Mouse (Mus musculus) left cerebral cortex, postnatal 10 days (tissue): ENCODE measurements around the gene Iqcj. TPM values are rescaled to one million over a fixed set of nuclear protein-coding genes. Genes with fewer than 3 reads are reported as not detected.
"Not testable (repeated sequence)": the region's sequence is repeated elsewhere in the genome, so short reads cannot be mapped to it uniquely, and the experiment has no call there.

Experiments used
- DNase-seq, 2 experiments: peaks; one replicate each; pipeline ENCODE4 v3.0.0; 2021 to 2022; ENCODE audit warnings: low spot score in 2 of 2, mixed read lengths in 1 of 2; ENCODE audit errors: extremely low spot score in 1 of 2
- intact Hi-C: fragments of 180-260 bp; cut with DNase I; formaldehyde crosslinking; loops from one replicate; pipeline ENCODE4 v1.15.1; 2025
- total RNA-seq, 2 experiments: library from RNA; stranded (reverse); gene quantifications; 2 replicates each; pipeline ENCODE4 v1.2.3; 2021

The Iqcj gene
- total RNA-seq, 2 experiments from 2014 or later, result 1.7 to 3.2 TPM

- DNase-seq, result peak in 1 of 2 experiments; percentile 43
- intact Hi-C loops, result loop anchor here (2.0 to 5.0 kb wide), 3 partner anchors 437 to 657 kb away; no protein-coding TSS in a partner anchor
These were observed 163.1 kb downstream of the Iqcj start for GRCm38 (mm10) chr3:68055071-68055470.

- peak; percentile 63 to 79 for DNase-seq
- intact Hi-C loops, result loop anchor here (5.0 kb wide), 2 partner anchors 436 to 656 kb away; no protein-coding TSS in a partner anchor
These were observed 164.6 kb downstream of the Iqcj start for GRCm38 (mm10) chr3:68056373-68057275.

DNA sequence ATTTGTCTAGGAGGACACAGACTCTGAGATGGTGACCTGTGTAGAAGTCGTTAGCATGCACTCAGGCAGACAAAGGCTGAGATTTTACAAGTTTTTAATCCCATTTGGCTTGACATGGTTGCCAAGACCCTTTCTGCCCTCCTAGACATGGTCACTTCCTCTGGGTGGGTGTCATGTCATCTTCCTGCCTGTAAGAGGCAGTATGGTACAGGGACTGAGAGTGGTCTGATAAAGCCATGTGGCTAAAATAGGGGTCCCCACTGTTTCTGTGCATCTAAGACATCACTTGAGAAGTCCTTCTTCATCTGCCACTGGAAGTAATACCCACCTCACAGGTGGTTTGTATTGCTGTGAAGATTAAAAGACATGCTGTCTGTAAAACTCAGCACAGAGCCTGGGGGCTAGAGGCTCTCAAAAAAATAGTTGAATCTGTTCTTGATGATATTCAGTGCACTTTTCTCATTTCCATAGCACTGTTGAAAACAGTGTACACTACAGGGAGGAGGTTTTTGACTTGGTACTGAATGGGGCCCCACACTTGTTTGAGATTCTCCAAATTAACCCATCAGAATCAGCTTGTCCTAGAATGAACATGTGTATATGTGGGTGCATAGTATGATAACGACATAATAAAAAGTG is 167.3 kb downstream of the Iqcj start:
- DNase-seq, result no peak
- intact Hi-C loops, result loop anchor here (5.0 kb wide), 2 partner anchors 433 to 653 kb away; no protein-coding TSS in a partner anchor

- no peak for DNase-seq
- intact Hi-C loops, result no loop called here
These were observed 172.7 kb downstream of the Iqcj start, which contains the start of gene Schip1 for GRCm38 (mm10) chr3:68064731-68065130. Gene Schip1, plus strand, starts transcription at chr3:68064802.

- no peak for DNase-seq
- intact Hi-C loops, result no loop called here
These were observed 179.7 kb downstream of the Iqcj start for GRCm38 (mm10) chr3:68071395-68072386.

DNA sequence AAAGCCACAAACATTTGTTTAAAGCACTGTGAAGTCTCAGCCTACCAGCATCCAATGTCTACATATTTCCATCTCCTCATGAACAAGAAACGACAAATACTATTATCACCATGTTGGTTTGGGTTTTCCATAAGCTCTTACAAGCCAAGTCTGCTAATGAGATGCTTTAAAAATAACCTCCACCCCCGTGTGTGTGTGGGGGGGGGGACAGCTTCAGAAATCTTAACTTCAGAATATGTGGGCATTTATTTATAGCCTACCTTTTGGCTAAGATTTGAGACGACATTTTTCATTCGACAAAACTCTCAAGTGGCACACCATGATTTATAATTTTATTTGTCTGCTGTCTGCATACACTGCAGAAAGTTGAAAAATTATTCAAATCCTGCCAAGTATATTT is 185.4 kb downstream of the Iqcj start:
- intact Hi-C loops, result no loop called here
- DNase-seq, result no peak

DNA sequence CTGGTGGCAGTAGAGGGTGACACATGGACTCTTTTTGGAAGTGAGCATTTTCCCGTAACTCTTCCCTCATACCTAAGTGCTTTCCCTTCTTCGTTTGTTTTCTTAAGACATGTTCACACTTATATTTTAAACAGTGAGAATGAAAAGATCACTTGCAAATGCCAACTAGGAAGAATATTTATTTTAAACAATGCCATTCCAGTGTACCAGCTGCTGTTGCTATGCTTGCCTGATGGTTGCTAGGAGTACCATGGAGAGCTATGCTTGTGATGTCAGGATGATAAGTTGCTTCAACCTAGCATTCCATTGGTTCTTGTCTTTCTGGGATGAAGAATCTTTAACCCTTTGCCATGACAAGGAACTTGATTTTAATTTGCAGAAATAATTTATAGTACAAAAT is 193.0 kb downstream of the Iqcj start:
- intact Hi-C loops, result no loop called here
- no peak for DNase-seq

GRCm38 (mm10) chr3:68092108-68092507 is 200.1 kb downstream of the Iqcj start:
- intact Hi-C loops, result no loop called here
- no peak for DNase-seq

GRCm38 (mm10) chr3:68096724-68097431 is 204.9 kb downstream of the Iqcj start:
- DNase-seq, result no peak
- intact Hi-C loops, result no loop called here

DNA sequence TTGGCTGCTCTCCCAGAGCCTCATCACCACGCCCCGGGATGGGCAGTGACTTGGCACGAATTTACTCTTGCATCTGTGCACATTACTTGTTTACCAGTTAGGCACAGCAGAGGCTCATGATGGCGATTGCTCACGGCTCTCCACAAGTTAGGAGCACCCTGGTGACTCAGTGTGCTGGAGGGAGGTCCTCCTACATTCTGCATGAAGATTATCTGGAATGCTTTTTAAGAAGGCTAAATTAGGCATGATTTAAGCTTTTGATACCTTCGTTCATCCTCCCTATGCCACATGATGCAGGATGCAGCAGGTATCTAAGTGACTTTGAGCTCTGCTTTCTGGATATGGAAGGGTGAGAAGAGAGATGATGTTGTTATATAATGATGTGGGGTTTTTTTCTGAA is 207.5 kb downstream of the Iqcj start:
- DNase-seq, intact Hi-C loops: not testable (repeated sequence)

DNA sequence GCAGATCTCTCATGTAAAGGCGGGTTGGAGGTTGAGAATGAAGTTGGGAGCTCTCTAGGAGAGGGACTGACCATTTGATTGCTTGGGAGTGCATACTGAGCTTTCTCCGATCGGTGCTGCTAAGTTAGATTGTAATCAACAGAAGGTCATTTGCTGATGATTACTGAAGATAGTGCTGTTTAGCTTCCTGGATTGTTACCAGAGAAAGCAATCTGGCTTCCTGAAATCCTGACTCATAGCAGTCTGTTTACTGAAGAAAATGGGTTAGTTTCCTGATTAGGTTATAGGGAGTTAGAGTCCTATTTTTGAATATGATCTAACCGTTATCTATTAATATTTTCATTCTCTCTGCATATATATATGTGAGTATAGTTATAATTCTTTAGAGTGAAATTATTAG is 209.3 kb downstream of the Iqcj start:
- intact Hi-C loops, result no loop called here
- DNase-seq, result no peak

- intact Hi-C loops, result no loop called here
- DNase-seq, result no peak
These were observed 213.2 kb downstream of the Iqcj start for GRCm38 (mm10) chr3:68105081-68105685.

Other genes with a start within 250 kb of the Iqcj start
- gene Iqschfp, start within 50 bp of the Iqcj start, total RNA-seq, result 10 to 100 TPM in 1 of 2 experiments, 1 to 10 TPM in 1; 9.6 to 11.7 TPM
- 100 to 1,000 TPM; 182 to 193 TPM for gene Schip1, start 172.6 kb downstream of the Iqcj start, total RNA-seq